Mouse (Mus musculus) C2C12 (cell line): ENCODE data around the gene Ktn1. TPM values are rescaled to one million over a fixed set of nuclear protein-coding genes. Genes with fewer than 3 reads are reported as not detected.

Experiments used
- H3K27me3 ChIP-seq: one replicate; pipeline ENCODE4 v1.6.1; 2011; ENCODE audit not compliant: control insufficient read depth, insufficient read depth, insufficient read length
- H3K36me3 ChIP-seq: one replicate; pipeline ENCODE4 v1.6.1; 2011; ENCODE audit not compliant: control insufficient read depth, insufficient read depth
- H3K4me3 ChIP-seq: one replicate; pipeline ENCODE4 v1.5.1; 2011; ENCODE audit warnings: mild to moderate bottlenecking, control low read depth; ENCODE audit not compliant: poor library complexity, insufficient read depth, severe bottlenecking
- H3K79me2 ChIP-seq: one replicate; pipeline ENCODE4 v1.6.1; 2011; ENCODE audit not compliant: control insufficient read depth, insufficient read depth
- H3K79me3 ChIP-seq: one replicate; pipeline ENCODE4 v1.6.1; 2011; ENCODE audit warnings: low read depth, control low read depth
- H3ac ChIP-seq: one replicate; pipeline ENCODE3; 2011; ENCODE audit warnings: low read depth; ENCODE audit not compliant: control insufficient read depth, insufficient read length
- CEBPB ChIP-seq: IDR thresholded peaks from one replicate; pipeline ENCODE4 v1.6.1; 2011; ENCODE audit warnings: low read depth, mild to moderate bottlenecking, control low read depth, moderate library complexity
- CTCF ChIP-seq: IDR thresholded peaks from one replicate; pipeline ENCODE4 v1.5.1; 2011; ENCODE audit not compliant: control insufficient read depth, insufficient read depth, insufficient read length
- FOSL1 ChIP-seq: IDR thresholded peaks from one replicate; pipeline ENCODE4 v1.8.0; 2011; ENCODE audit warnings: mild to moderate bottlenecking, low read length; ENCODE audit not compliant: poor library complexity, insufficient read depth, severe bottlenecking
- MAX ChIP-seq: IDR thresholded peaks from one replicate; pipeline ENCODE4 v1.6.1; 2011; ENCODE audit warnings: mild to moderate bottlenecking, control low read depth
- MYOD1 ChIP-seq: IDR thresholded peaks from one replicate; pipeline ENCODE4 v1.6.1; 2011; ENCODE audit warnings: low read depth; ENCODE audit not compliant: control insufficient read depth, insufficient read length
- MYOG ChIP-seq: IDR thresholded peaks from one replicate; pipeline ENCODE4 v1.6.1; 2011; ENCODE audit not compliant: control insufficient read depth, insufficient read length; ENCODE audit errors: extremely low read depth
- USF1 ChIP-seq: IDR thresholded peaks from one replicate; pipeline ENCODE4 v1.6.1; 2011; ENCODE audit warnings: low read depth, mild to moderate bottlenecking, control low read depth, moderate library complexity
- polyA plus RNA-seq: library from polyadenylated mRNA; unstranded; fragments of >200 nt; fragmentation: generic; extraction: Trizol; gene quantifications from one replicate; pipeline ENCODE4 v1.2.1, GENCODE M21; 2012; ENCODE audit warnings: missing spikeins

Ktn1 gene
- polyA plus RNA-seq, 1 experiment: 14.8 TPM

GRCm38 (mm10) chr14:47665061-47665778 is 17.0 kb downstream of the Ktn1 start:
- Histone ChIP-seq H3ac (no peak overlapping the region), H3K36me3 (peaks cover 49% of the 10 kb centered on the region)
- TF ChIP-seq FOSL1: no peak
- no peak for TF ChIP-seq MYOG
- TF ChIP-seq CTCF: no peak
- no peak for TF ChIP-seq MAX

GRCm38 (mm10) chr14:47668096-47668495 is 19.8 kb downstream of the Ktn1 start:
- H3K79me2 ChIP-seq: peaks cover 38% of the 10 kb centered on the region
- no peaks in the 10 kb centered on the region for H3K27me3 ChIP-seq
- H3ac ChIP-seq: no peak overlapping the region
- no peak for TF ChIP-seq MYOD1
- TF ChIP-seq CEBPB: no peak
- no peak for TF ChIP-seq MAX
- no peak for TF ChIP-seq USF1
- TF ChIP-seq FOSL1: no peak
- TF ChIP-seq MYOG: no peak
- TF ChIP-seq CTCF: no peak
- no peak overlapping the region for H3K4me3 ChIP-seq
- H3K36me3 ChIP-seq: peaks cover 63% of the 10 kb centered on the region
- H3K79me3 ChIP-seq: peaks cover 8% of the 10 kb centered on the region

More at GRCm38 (mm10) chr14:47665061-47665778, 17.0 kb downstream of the Ktn1 start:
- Histone ChIP-seq H3K79me2 (peaks cover 67% of the 10 kb centered on the region), H3K27me3 (no peaks in the 10 kb centered on the region), H3K79me3 (peaks cover 30% of the 10 kb centered on the region), H3K4me3 (no peak overlapping the region)

GRCm38 (mm10) chr14:47682886-47683285 is 34.6 kb downstream of the Ktn1 start:
- Histone ChIP-seq H3K79me2 (no peaks in the 10 kb centered on the region), H3K36me3 (peaks cover 78% of the 10 kb centered on the region), H3K79me3 (no peaks in the 10 kb centered on the region), H3K27me3 (no peaks in the 10 kb centered on the region), H3K4me3 (no peak overlapping the region), H3ac (no peak overlapping the region)
- TF ChIP-seq USF1 (no peak), MAX (no peak), MYOD1 (no peak)

- no peak for TF ChIP-seq MYOG
- no peak for TF ChIP-seq MAX
- no peak for TF ChIP-seq CTCF
- no peak for TF ChIP-seq MYOD1
- no peak for TF ChIP-seq CEBPB
- no peak for TF ChIP-seq FOSL1
- no peak for TF ChIP-seq USF1
Observed at GRCm38 (mm10) chr14:47684579-47684978, 36.3 kb downstream of the Ktn1 start.

GRCm38 (mm10) chr14:47699126-47699525 is 50.9 kb downstream of the Ktn1 start:
- Histone ChIP-seq H3K36me3 (peaks cover 51% of the 10 kb centered on the region), H3K27me3 (no peaks in the 10 kb centered on the region), H3ac (no peak overlapping the region), H3K4me3 (no peak overlapping the region), H3K79me3 (no peaks in the 10 kb centered on the region), H3K79me2 (no peaks in the 10 kb centered on the region)
- TF ChIP-seq MYOD1 (no peak), FOSL1 (no peak), CEBPB (no peak), USF1 (no peak), MYOG (no peak), CTCF (no peak), MAX (no peak)

More at GRCm38 (mm10) chr14:47684579-47684978, 36.3 kb downstream of the Ktn1 start:
- H3K79me3 ChIP-seq: no peaks in the 10 kb centered on the region
- no peak overlapping the region for H3K4me3 ChIP-seq
- no peaks in the 10 kb centered on the region for H3K27me3 ChIP-seq
- no peak overlapping the region for H3ac ChIP-seq
- peaks cover 85% of the 10 kb centered on the region for H3K36me3 ChIP-seq
- H3K79me2 ChIP-seq: no peaks in the 10 kb centered on the region

GRCm38 (mm10) chr14:47709546-47709945 is 61.3 kb downstream of the Ktn1 start:
- no peak for TF ChIP-seq MYOD1
- no peak for TF ChIP-seq CTCF
- no peak for TF ChIP-seq FOSL1
- TF ChIP-seq CEBPB: no peak
- no peak for TF ChIP-seq USF1
- TF ChIP-seq MYOG: no peak
- TF ChIP-seq MAX: no peak
- H3K36me3 ChIP-seq: peaks cover 74% of the 10 kb centered on the region

More at GRCm38 (mm10) chr14:47709546-47709945, 61.3 kb downstream of the Ktn1 start:
- H3K27me3 ChIP-seq: no peaks in the 10 kb centered on the region
- no peak overlapping the region for H3ac ChIP-seq
- H3K4me3 ChIP-seq: no peak overlapping the region
- H3K79me2 ChIP-seq: no peaks in the 10 kb centered on the region
- H3K79me3 ChIP-seq: no peaks in the 10 kb centered on the region
